Mouse (Mus musculus): ENCODE measurements around the gene Aplp2. TPM values are rescaled to one million over a fixed set of nuclear protein-coding genes. Genes with fewer than 3 reads are reported as not detected.
A peak's percentile ranks its signal among the peaks of the same experiment; 100 is the strongest.

Aplp2 gene
- total RNA-seq, 2 experiments from 2014 or later, result 318 to 322 TPM

GRCm38 (mm10) chr9:31127876-31128465 lies 83.6 kb downstream of the Aplp2 start:
- no peak for DNase-seq

- DNase-seq, result no peak
Observed at GRCm38 (mm10) chr9:31126079-31126478, 85.5 kb downstream of the Aplp2 start.

DNA sequence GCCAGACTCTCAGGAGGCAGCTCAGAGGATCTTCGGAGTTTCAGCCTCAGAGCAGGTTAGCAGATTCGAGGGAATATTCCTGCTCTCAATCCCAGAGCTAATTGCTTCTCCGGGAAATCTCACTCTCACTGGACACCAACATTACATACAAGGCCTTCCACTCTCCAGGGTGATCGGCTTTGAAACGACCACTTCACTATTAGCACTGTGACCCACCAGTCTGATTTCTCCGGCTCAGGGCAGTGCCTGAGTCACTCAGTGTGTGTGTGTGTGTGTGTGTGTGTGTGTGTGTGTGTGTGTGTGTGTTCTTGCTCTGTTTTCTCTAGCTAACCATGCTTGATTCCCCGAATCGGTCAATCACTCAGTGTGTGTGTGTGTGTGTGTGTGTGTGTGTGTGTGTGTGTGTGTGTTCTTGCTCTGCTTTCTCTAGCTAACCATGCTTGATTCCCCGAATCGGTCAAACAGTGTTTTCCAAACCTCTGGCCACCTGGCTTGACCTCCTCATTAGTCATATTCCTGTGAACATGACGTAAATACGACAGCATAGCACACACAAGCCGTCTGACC lies 89.1 kb downstream of the Aplp2 start:
- no peak for DNase-seq

DNA sequence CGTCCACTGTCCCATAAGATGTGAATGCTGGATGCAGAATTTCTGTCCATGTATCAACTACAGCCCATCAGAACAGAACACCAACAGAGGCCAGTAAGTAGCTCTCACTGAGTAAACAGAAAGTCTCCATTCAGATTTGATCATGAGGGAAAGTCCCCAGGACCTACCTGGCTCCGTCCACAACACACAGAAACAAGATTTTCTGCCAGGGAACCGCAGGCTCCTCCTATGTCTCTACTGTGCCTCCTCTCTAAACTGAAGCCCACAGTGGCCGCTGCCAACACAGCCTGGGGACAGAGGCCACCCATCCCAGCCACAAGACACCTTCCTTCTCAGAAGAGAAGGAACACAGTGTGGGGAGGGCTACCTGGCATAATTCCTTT lies 91.1 kb downstream of the Aplp2 start:
- no peak for DNase-seq

DNA sequence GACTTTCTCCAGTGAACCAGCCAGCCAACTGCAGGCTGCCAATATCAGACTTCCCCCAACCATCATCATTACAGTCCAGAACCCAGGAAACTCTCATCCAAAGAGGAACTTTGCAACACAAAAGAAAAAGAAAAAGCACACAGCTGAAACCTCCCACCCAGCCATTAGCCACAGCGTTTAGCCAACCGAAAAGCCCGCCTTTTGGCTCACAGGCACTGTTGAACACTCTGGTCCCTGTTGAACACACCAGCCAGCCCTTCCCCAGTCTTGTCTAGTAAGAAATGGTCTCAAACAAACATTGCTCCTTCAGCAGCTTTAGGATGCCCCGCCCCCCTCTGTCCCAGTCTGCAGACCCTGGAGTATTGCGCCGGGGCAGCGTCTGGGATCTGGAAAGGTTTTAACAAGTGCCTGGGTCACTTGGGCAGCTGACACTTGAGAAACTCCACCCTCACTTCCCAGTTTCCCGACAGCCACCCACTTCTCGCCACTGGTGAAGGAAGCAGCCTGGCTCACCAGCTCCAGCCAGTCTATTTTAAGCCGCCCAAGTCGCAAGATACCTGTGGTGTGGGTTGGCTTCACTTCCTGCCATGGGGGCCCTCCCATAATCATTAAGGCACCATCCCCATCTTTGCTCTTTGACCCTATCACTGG lies 91.6 kb downstream of the Aplp2 start:
- DNase-seq, result no peak

DNA sequence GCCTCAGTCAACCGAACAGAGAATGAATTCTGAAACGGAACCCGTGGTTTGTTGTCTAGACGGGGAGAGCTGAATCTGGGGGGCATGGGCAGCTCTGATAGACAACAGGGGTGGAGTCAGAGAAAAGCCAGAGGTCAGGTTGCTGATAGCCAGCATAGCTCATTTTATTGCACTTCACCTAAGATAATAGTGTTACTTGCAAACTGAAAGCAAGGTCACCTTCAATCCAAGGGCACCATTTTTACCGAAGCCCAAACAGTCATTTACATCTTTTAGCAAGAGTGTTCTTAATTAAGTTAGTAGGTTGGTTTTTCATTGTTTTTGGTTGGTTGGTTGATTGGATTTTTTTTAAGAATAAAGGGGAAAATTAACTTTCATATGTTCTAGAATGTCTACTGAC lies 92.2 kb downstream of the Aplp2 start:
- DNase-seq, result no peak

DNA sequence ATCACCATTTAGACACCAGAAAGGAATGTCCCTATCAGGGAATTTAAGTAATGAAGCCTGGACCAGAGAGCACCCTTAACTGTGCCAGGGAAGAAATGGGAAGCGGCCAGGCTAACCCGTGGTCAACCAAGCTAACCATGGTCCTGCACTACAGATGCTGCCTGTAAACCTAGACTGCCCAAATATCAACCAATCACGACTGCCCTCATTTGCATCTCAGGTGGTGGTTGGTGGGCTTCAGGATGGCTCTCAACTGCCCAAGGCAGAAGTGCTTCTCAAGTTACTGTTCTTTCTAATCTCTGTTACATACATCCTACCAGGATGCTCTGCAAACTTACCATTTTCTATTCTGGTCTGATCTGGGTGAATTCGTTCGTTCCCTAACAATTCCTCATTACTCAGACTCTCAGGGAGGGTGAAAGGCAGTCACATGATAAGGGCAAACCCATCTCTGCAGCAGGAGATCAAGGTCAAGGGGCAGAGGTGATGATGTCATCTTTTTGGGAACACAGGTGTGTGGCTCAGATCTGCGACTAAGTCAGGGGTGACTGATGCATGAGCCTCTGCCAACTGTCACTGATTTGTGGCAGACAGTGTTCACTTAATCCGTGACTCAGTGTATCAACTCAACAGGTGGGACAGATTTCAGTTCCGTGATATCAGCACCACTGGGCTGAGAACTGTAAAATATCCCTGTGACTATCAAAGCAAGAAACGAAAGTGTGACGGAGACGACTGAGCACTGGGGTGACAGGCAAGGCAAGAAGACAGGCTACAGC lies 92.9 kb downstream of the Aplp2 start:
- no peak for DNase-seq

DNA sequence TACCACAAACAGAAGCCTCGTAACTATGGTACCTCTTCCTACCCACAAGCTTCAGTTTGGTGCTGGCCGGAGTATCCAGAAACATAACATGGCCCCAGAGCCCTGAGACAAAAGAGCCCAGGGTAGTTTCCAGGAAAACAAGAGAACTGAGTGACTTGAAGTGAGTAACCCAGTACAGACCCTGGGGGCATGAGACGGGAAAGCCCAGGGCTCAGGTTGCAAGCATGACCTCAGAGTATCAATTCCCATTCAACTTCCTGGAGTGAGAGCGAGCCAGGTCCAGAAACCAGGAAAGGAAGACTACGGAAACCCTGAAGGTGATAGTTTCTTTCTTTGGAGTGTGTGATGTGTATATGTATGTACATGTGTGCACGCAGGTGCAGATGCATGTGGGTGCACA lies 94.1 kb downstream of the Aplp2 start:
- DNase-seq, result no peak

DNA sequence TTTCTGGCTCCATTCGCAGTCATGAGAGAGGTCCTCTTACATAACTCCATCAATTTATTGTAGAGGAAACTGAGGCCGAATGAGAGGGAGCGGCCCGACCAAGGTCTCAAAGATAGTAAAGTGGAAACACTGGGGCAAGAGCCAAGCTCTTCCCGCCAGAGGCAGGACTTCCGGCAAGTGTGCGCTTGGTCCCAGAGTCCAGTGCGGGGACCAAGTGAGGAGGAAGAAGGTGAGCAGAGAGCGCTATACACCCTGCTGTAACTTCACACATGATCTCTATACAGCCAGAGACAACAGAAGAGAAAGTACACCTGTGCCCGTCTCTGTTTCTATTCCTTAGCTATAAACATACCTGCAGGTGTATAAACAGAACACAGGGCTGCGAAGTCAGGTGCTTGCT lies 94.5 kb downstream of the Aplp2 start:
- no peak for DNase-seq

DNA sequence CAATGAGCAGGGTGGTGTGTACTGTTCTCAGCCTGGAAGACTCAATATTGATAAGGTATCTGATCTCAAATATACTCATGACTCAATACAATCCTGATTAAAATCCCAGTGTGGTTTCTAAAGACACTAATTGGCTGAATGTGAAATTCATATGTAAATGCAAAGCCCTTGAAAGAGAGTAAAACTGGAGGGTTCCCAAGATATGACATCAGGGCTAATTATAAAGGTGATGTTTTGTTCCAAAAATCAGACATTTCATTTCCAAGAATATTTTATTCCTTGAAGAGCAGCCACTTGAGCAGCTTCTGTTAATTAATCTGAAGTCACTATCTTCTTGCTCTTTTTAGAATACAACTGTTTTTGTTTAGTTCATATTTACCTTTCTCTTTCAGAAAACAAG lies 96.0 kb downstream of the Aplp2 start:
- DNase-seq, result no peak

GRCm38 (mm10) chr9:31108464-31108863 lies 103.2 kb downstream of the Aplp2 start:
- DNase-seq, result peak in 1 of 2 experiments; percentile 14

Other genes starting within 250 kb of the Aplp2 start
- 10 to 100 TPM; 30.3 to 35.5 TPM for gene Zbtb44, start 181.2 kb downstream of the Aplp2 start, total RNA-seq (2021)
- gene St14, start 80.0 kb downstream of the Aplp2 start, total RNA-seq (2021), result under 1 TPM; 0.32 to 0.49 TPM
- 1 to 10 TPM; 4.2 to 5.0 TPM for gene Prdm10, start 68.7 kb upstream of the Aplp2 start, total RNA-seq (2021)
- gene Nfrkb, start 174.4 kb upstream of the Aplp2 start, total RNA-seq (2021), result 1 to 10 TPM; 7.1 to 9.6 TPM